In genomic region chr3:41228536-41228935, GRCm38 (mm10) we compare ENCODE assay signal across 8 mouse cellular contexts.
DNase-seq lines count a peak whose midpoint lies in the region; ATAC-seq and TF ChIP-seq lines count a peak whose summit lies in the region.

No protein-coding gene starts in this region.

- no peaks in the 10 kb centered on the region for H3K9me3 ChIP-seq in forebrain, embryonic 14.5 days (replicated peaks; ENCODE audit: control insufficient read depth, low read length)

- no peaks in the 10 kb centered on the region for H3K27me3 ChIP-seq in forebrain, embryonic 14.5 days (replicated peaks; ENCODE audit: control insufficient read depth, insufficient read depth, low read length)

- H3K36me3 ChIP-seq in forebrain, embryonic 14.5 days (ENCODE audit: control insufficient read depth, insufficient read depth, low read length), result no peaks in the 10 kb centered on the region

- H3K27ac ChIP-seq in forebrain, embryonic 14.5 days (ENCODE audit: low read depth, low read length), result no peak overlapping the region

- TF ChIP-seq CTCF in lung, adult 2 months (IDR thresholded peaks at IDR 0.05; ENCODE audit: insufficient read depth, low read length), result peak; percentile 58

- peak; percentile 85 for DNase-seq in MN1 (ENCODE audit: low spot score)
- peak; percentile 69 for DNase-seq in forebrain, embryonic 14.5 days (ENCODE audit: low spot score)
- DNase-seq in heart, postnatal 10 days, result peak; percentile 79
- peak; percentile 68 to 79 for DNase-seq in kidney, postnatal 4 days
- peak; percentile 6 for DNase-seq in lung, adult 2 months
- peak; percentile 11 for DNase-seq in retina, adult 2 months (ENCODE audit: low read depth, low spot score)
- peak; percentile 41 for DNase-seq in yolk sac, embryonic 10.5 days (ENCODE audit: low spot score)

- no peak for TF ChIP-seq POLR2A in lung, adult 2 months (IDR thresholded peaks at IDR 0.05; ENCODE audit: borderline replicate concordance, extremely low read depth, low read depth, low read length)

- WGBS in forebrain, embryonic 14.5 days, result 29% methylated on average over 7 of the region's 7 CpGs
- WGBS in lung, adult 2 months, result 5% methylated on average over 7 of the region's 7 CpGs

- H3K4me2 ChIP-seq in forebrain, embryonic 14.5 days (ENCODE audit: low read length), result no peak overlapping the region

- 0 out of 2 replicates have a peak overlapping the region, but pooled peaks have one; percentile 2 for H3K9ac ChIP-seq in forebrain, embryonic 14.5 days (ENCODE audit: low read length)

- no peaks in the 10 kb centered on the region for H3K4me1 ChIP-seq in forebrain, embryonic 14.5 days (ENCODE audit: control insufficient read depth, insufficient read depth, low read length)
- no peaks in the 10 kb centered on the region for H3K4me1 ChIP-seq in lung, adult 2 months (ENCODE audit: control insufficient read depth, insufficient read depth, low read length)

- intact Hi-C loops in heart, postnatal 10 days (cut with DNase I), result loop anchor here (1.0 to 10.0 kb wide), 3 partner anchors 46 to 366 kb away; no protein-coding TSS in a partner anchor

- H3K4me3 ChIP-seq in forebrain, embryonic 14.5 days (ENCODE audit: low read depth, low read length), result no peak overlapping the region
- H3K4me3 ChIP-seq in lung, adult 2 months (replicated peaks; ENCODE audit: extremely low read depth, low read depth, low read length), result no peak overlapping the region

- peak; percentile 58; the same call in 1 of the 2 replicates for ATAC-seq in cerebellum, adult (ENCODE audit: insufficient number of reproducible peaks, low FRiP score, low TSS enrichment)
- peak; percentile 91 for ATAC-seq in forebrain, embryonic 14.5 days

Comparison
In these comparisons a context has a peak if more than half of its experiments do, and no peak if none do; other contexts are left out.
1. DNase-seq: peak in every context shown above with its lines; median percentile 85 in MN1; 79 in heart, postnatal 10 days; 74 in kidney, postnatal 4 days; 69 in forebrain, embryonic 14.5 days; 41 in yolk sac, embryonic 10.5 days; 11 in retina, adult 2 months; 6 in lung, adult 2 months.